Comparison of ENCODE assay signal across 8 mouse cellular contexts in genomic region chr10:87926564-87926963, GRCm38 (mm10).
DNase-seq lines count a peak whose midpoint lies in the region; ATAC-seq and TF ChIP-seq lines count a peak whose summit lies in the region.

No protein-coding gene starts in this region.

- no peaks in the 10 kb centered on the region for H3K27me3 ChIP-seq in forebrain, embryonic 10.5 days (ENCODE audit: poor library complexity, severe bottlenecking)
- no peaks in the 10 kb centered on the region for H3K27me3 ChIP-seq in forebrain, embryonic 11.5 days (ENCODE audit: control insufficient read depth, insufficient read depth, low read length)
- no peaks in the 10 kb centered on the region for H3K27me3 ChIP-seq in limb, embryonic 12.5 days
- H3K27me3 ChIP-seq in limb, embryonic 10.5 days (ENCODE audit: low read depth, poor library complexity, severe bottlenecking), result no peaks in the 10 kb centered on the region
- no peaks in the 10 kb centered on the region for H3K27me3 ChIP-seq in embryonic facial prominence, embryonic 14.5 days (replicated peaks; ENCODE audit: control insufficient read depth, insufficient read depth, low read length)
- H3K27me3 ChIP-seq in limb, embryonic 14.5 days (ENCODE audit: control insufficient read depth, insufficient read depth, low read length), result no peaks in the 10 kb centered on the region

- no peaks in the 10 kb centered on the region for H3K9me3 ChIP-seq in forebrain, embryonic 10.5 days
- no peaks in the 10 kb centered on the region for H3K9me3 ChIP-seq in forebrain, embryonic 11.5 days (ENCODE audit: control insufficient read depth, low read length)
- H3K9me3 ChIP-seq in limb, embryonic 12.5 days, result no peaks in the 10 kb centered on the region
- no peaks in the 10 kb centered on the region for H3K9me3 ChIP-seq in limb, embryonic 10.5 days (replicated peaks)
- H3K9me3 ChIP-seq in embryonic facial prominence, embryonic 14.5 days (ENCODE audit: control insufficient read depth, low read length), result no peaks in the 10 kb centered on the region
- no peaks in the 10 kb centered on the region for H3K9me3 ChIP-seq in limb, embryonic 14.5 days (ENCODE audit: control insufficient read depth, low read length)

- TF ChIP-seq POLR2A in limb, embryonic 14.5 days (IDR thresholded peaks at IDR 0.05; ENCODE audit: borderline replicate concordance, extremely low read depth, insufficient read depth, insufficient read length), result no peak

- 44% methylated on average over 8 of the region's 8 CpGs for WGBS in forebrain, embryonic 10.5 days
- WGBS in forebrain, embryonic 11.5 days, result 37% methylated on average over 8 of the region's 8 CpGs
- 51% methylated on average over 8 of the region's 8 CpGs for WGBS in limb, embryonic 12.5 days
- WGBS in limb, embryonic 10.5 days, result 57% methylated on average over 8 of the region's 8 CpGs
- WGBS in embryonic facial prominence, embryonic 14.5 days, result 56% methylated on average over 8 of the region's 8 CpGs
- 48% methylated on average over 8 of the region's 8 CpGs for WGBS in limb, embryonic 14.5 days

- no peak overlapping the region for H3K4me3 ChIP-seq in forebrain, embryonic 10.5 days
- no peak overlapping the region for H3K4me3 ChIP-seq in forebrain, embryonic 11.5 days (ENCODE audit: low read depth, low read length)
- no peak overlapping the region for H3K4me3 ChIP-seq in limb, embryonic 12.5 days (replicated peaks)
- no peak overlapping the region for H3K4me3 ChIP-seq in limb, embryonic 10.5 days
- H3K4me3 ChIP-seq in embryonic facial prominence, embryonic 14.5 days (ENCODE audit: low read depth, low read length), result no peak overlapping the region
- H3K4me3 ChIP-seq in limb, embryonic 14.5 days (replicated peaks; ENCODE audit: low read length), result no peak overlapping the region

- H3K27ac ChIP-seq in forebrain, embryonic 10.5 days, result 0 out of 2 replicates have a peak overlapping the region, but pooled peaks have one; percentile 51
- no peak overlapping the region for H3K27ac ChIP-seq in forebrain, embryonic 11.5 days (ENCODE audit: low read depth, low read length)
- H3K27ac ChIP-seq in limb, embryonic 12.5 days, result peak overlapping the region; percentile 3; the same call in 1 of the 2 replicates
- no peak overlapping the region for H3K27ac ChIP-seq in limb, embryonic 10.5 days
- peak overlapping the region; percentile 61 for H3K27ac ChIP-seq in embryonic facial prominence, embryonic 14.5 days (replicated peaks; ENCODE audit: low read depth, low read length)
- H3K27ac ChIP-seq in limb, embryonic 14.5 days (replicated peaks; ENCODE audit: low read depth, low read length), result peak overlapping the region; percentile 53; the same call in 1 of the 2 replicates

- DNase-seq in forebrain, embryonic 10.5 days (ENCODE audit: extremely low spot score, low spot score), result no peak
- no peak for DNase-seq in forebrain, embryonic 11.5 days (ENCODE audit: low spot score)
- DNase-seq in limb, embryonic 10.5 days (ENCODE audit: low spot score), result no peak
- no peak for DNase-seq in embryonic facial prominence, embryonic 14.5 days (ENCODE audit: low spot score)
- no peak for DNase-seq in limb, embryonic 14.5 days (ENCODE audit: low spot score)
- DNase-seq in right cerebral cortex, postnatal 36 days (ENCODE audit: low spot score in 2 of 2), result no peak
- DNase-seq in lung, adult 18-20 months, result no peak

- H3K4me1 ChIP-seq in forebrain, embryonic 10.5 days, result peaks cover 14% of the 10 kb centered on the region
- H3K4me1 ChIP-seq in forebrain, embryonic 11.5 days (replicated peaks; ENCODE audit: control insufficient read depth, insufficient read depth, low read length), result peaks cover 2% of the 10 kb centered on the region; the same call in 1 of the 2 replicates
- peaks cover 7% of the 10 kb centered on the region for H3K4me1 ChIP-seq in limb, embryonic 12.5 days (replicated peaks)
- peaks cover 5% of the 10 kb centered on the region; the same call in 1 of the 2 replicates for H3K4me1 ChIP-seq in limb, embryonic 10.5 days
- peaks cover 11% of the 10 kb centered on the region; the same call in 1 of the 2 replicates for H3K4me1 ChIP-seq in embryonic facial prominence, embryonic 14.5 days (ENCODE audit: control insufficient read depth, insufficient read depth, low read length)
- H3K4me1 ChIP-seq in limb, embryonic 14.5 days (ENCODE audit: control insufficient read depth, insufficient read depth, low read length), result peaks cover 9% of the 10 kb centered on the region

- ATAC-seq in forebrain, embryonic 11.5 days (replicated peaks; ENCODE audit: low FRiP score), result no peak; the same call in 1 of the 2 replicates
- no peak for ATAC-seq in limb, embryonic 12.5 days (ENCODE audit: insufficient number of reproducible peaks, insufficient read depth, low FRiP score, low TSS enrichment, low read depth)
- no peak for ATAC-seq in embryonic facial prominence, embryonic 14.5 days (ENCODE audit: low read depth)
- no peak for ATAC-seq in limb, embryonic 14.5 days (ENCODE audit: low FRiP score, low read depth)

- H3K36me3 ChIP-seq in forebrain, embryonic 10.5 days (replicated peaks), result no peaks in the 10 kb centered on the region
- H3K36me3 ChIP-seq in forebrain, embryonic 11.5 days (ENCODE audit: control insufficient read depth, insufficient read depth, low read length), result no peaks in the 10 kb centered on the region
- no peaks in the 10 kb centered on the region for H3K36me3 ChIP-seq in limb, embryonic 12.5 days
- no peaks in the 10 kb centered on the region for H3K36me3 ChIP-seq in limb, embryonic 10.5 days
- peaks cover 6% of the 10 kb centered on the region; the same call in 1 of the 2 replicates for H3K36me3 ChIP-seq in embryonic facial prominence, embryonic 14.5 days (ENCODE audit: control insufficient read depth, insufficient read depth, low read length)
- H3K36me3 ChIP-seq in limb, embryonic 14.5 days (ENCODE audit: control insufficient read depth, insufficient read depth, low read length), result no peaks in the 10 kb centered on the region

- no peak overlapping the region for H3K9ac ChIP-seq in forebrain, embryonic 11.5 days (ENCODE audit: low read length)
- no peak overlapping the region for H3K9ac ChIP-seq in limb, embryonic 12.5 days (replicated peaks)
- H3K9ac ChIP-seq in embryonic facial prominence, embryonic 14.5 days (ENCODE audit: low read depth, low read length), result no peak overlapping the region
- no peak overlapping the region for H3K9ac ChIP-seq in limb, embryonic 14.5 days (ENCODE audit: low read depth, low read length, severe bottlenecking)

- no peak overlapping the region for H3K4me2 ChIP-seq in forebrain, embryonic 11.5 days (ENCODE audit: low read depth, low read length, severe bottlenecking)
- H3K4me2 ChIP-seq in limb, embryonic 12.5 days, result no peak overlapping the region
- H3K4me2 ChIP-seq in embryonic facial prominence, embryonic 14.5 days (ENCODE audit: low read depth, low read length), result no peak overlapping the region
- no peak overlapping the region for H3K4me2 ChIP-seq in limb, embryonic 14.5 days (replicated peaks; ENCODE audit: low read depth, low read length, severe bottlenecking)

Comparison
In these comparisons a context has a peak if more than half of its experiments do, and no peak if none do; other contexts are left out.
1. H3K27ac ChIP-seq: peak in forebrain, embryonic 10.5 days (single experiment), limb, embryonic 12.5 days (single experiment), embryonic facial prominence, embryonic 14.5 days (single experiment) and limb, embryonic 14.5 days (single experiment); none in forebrain, embryonic 11.5 days (single experiment) and limb, embryonic 10.5 days (single experiment).